Mouse (Mus musculus) liver, embryonic 16.5 days (tissue): ENCODE data around the gene Map4. TPM values are rescaled to one million over a fixed set of nuclear protein-coding genes. Genes with fewer than 3 reads are reported as not detected.
A peak's percentile ranks its signal among the peaks of the same experiment; 100 is the strongest.

Experiments
- ATAC-seq: fragments of 200-750 bp; cut with Nextera tagmentation; 2 replicates; pipeline ENCODE4 v1.8.0; 2017; ENCODE audit warnings: low read depth, mild to moderate bottlenecking, moderate number of reproducible peaks, moderate library complexity
- H3K27ac ChIP-seq: fragments of 300-500 bp; sonication (generic); 2 replicates; pipeline ENCODE4 v1.5.1; 2014; ENCODE audit warnings: mild to moderate bottlenecking, low read length
- H3K27me3 ChIP-seq: fragments of 300-500 bp; sonication (generic); 2 replicates; pipeline ENCODE4 v1.6.1; 2014; ENCODE audit warnings: low read depth, low read length, mixed read lengths; ENCODE audit not compliant: control insufficient read depth, insufficient read depth
- H3K36me3 ChIP-seq: fragments of 300-500 bp; sonication (generic); 2 replicates; pipeline ENCODE4 v1.6.1; 2014; ENCODE audit warnings: mild to moderate bottlenecking; ENCODE audit not compliant: control insufficient read depth, insufficient read depth
- H3K4me1 ChIP-seq: fragments of 300-500 bp; sonication (generic); 2 replicates; pipeline ENCODE4 v1.6.1; 2014; ENCODE audit warnings: low read depth, low read length, mixed read lengths; ENCODE audit not compliant: control insufficient read depth
- H3K4me2 ChIP-seq: fragments of 300-500 bp; sonication (generic); 2 replicates; pipeline ENCODE4 v1.6.1; 2014; ENCODE audit warnings: low read depth, low read length, mixed read lengths
- H3K4me3 ChIP-seq: fragments of 300-500 bp; sonication (generic); 2 replicates; pipeline ENCODE4 v1.5.1; 2014; ENCODE audit warnings: low read depth, mild to moderate bottlenecking, low read length
- H3K9ac ChIP-seq: fragments of 300-500 bp; sonication (generic); 2 replicates; pipeline ENCODE4 v1.6.1; 2014; ENCODE audit warnings: low read depth, low read length
- H3K9me3 ChIP-seq: fragments of 300-500 bp; sonication (generic); replicated peaks from 2 replicates; pipeline ENCODE4 v1.6.1; 2016; ENCODE audit warnings: low read length; ENCODE audit not compliant: control insufficient read depth
- WGBS: fragments of 180-500 bp; shearing (Covaris S2); extraction: QIAGEN DNeasy Blood & Tissue Kit; methylation state at CpG from one replicate; pipeline ENCODE4 v1.1.7; 2014; ENCODE audit not compliant: insufficient replicate concordance; 5-methylcytosine and 5-hydroxymethylcytosine counted together
- polyA plus RNA-seq: library from polyadenylated mRNA; unstranded; fragments of >200 nt; fragmentation: Nextera tagmentation; extraction: Ambion mirVana; gene quantifications from 2 replicates; pipeline ENCODE4 v1.2.1, GENCODE M21; 2015

The Map4 gene
- polyA plus RNA-seq, 1 experiment from 2014 or later: 13.0 TPM

- Histone ChIP-seq H3K9ac (no peak overlapping the region), H3K4me3 (no peak overlapping the region), H3K9me3 (no peaks in the 10 kb centered on the region), H3K36me3 (no peaks in the 10 kb centered on the region), H3K4me2 (no peak overlapping the region), H3K4me1 (no peaks in the 10 kb centered on the region; the same call in 1 of the 2 replicates), H3K27ac (no peak overlapping the region), H3K27me3 (no peaks in the 10 kb centered on the region)
- ATAC-seq: no peak
- WGBS: 85% methylated on average over 3 of the region's 3 CpGs
Observed at GRCm38 (mm10) chr9:109939401-109939800, 8.1 kb downstream of the Map4 start.

- Histone ChIP-seq H3K4me2 (no peak overlapping the region), H3K27me3 (no peaks in the 10 kb centered on the region), H3K9me3 (no peaks in the 10 kb centered on the region), H3K27ac (no peak overlapping the region), H3K9ac (no peak overlapping the region), H3K36me3 (no peaks in the 10 kb centered on the region), H3K4me1 (no peaks in the 10 kb centered on the region; the same call in 1 of the 2 replicates), H3K4me3 (no peak overlapping the region)
- no peak for ATAC-seq
- WGBS: 62% methylated on average over 4 of the region's 4 CpGs
Observed at GRCm38 (mm10) chr9:109942796-109943195, 11.5 kb downstream of the Map4 start.

GRCm38 (mm10) chr9:109944712-109945111 is 13.5 kb downstream of the Map4 start:
- H3K4me3 ChIP-seq: no peak overlapping the region
- H3K27ac ChIP-seq: no peak overlapping the region
- H3K27me3 ChIP-seq: no peaks in the 10 kb centered on the region
- no peak overlapping the region for H3K9ac ChIP-seq
- 64% methylated on average over 2 of the region's 2 CpGs for WGBS
- H3K9me3 ChIP-seq: no peaks in the 10 kb centered on the region
- no peak overlapping the region for H3K4me2 ChIP-seq
- H3K36me3 ChIP-seq: no peaks in the 10 kb centered on the region
- no peaks in the 10 kb centered on the region; the same call in 1 of the 2 replicates for H3K4me1 ChIP-seq
- no peak for ATAC-seq

GRCm38 (mm10) chr9:109948546-109948945 is 17.3 kb downstream of the Map4 start:
- Histone ChIP-seq H3K27me3 (no peaks in the 10 kb centered on the region), H3K4me2 (no peak overlapping the region), H3K9ac (no peak overlapping the region), H3K4me3 (no peak overlapping the region), H3K27ac (no peak overlapping the region), H3K9me3 (no peaks in the 10 kb centered on the region), H3K4me1 (no peaks in the 10 kb centered on the region), H3K36me3 (no peaks in the 10 kb centered on the region)
- ATAC-seq: no peak

- H3K36me3 ChIP-seq: no peaks in the 10 kb centered on the region
- WGBS: 59% methylated on average over 4 of the region's 4 CpGs
- no peaks in the 10 kb centered on the region for H3K27me3 ChIP-seq
- no peak for ATAC-seq
- no peak overlapping the region for H3K9ac ChIP-seq
- no peak overlapping the region for H3K4me2 ChIP-seq
- H3K9me3 ChIP-seq: no peaks in the 10 kb centered on the region
- H3K4me1 ChIP-seq: no peaks in the 10 kb centered on the region
- H3K27ac ChIP-seq: no peak overlapping the region
- H3K4me3 ChIP-seq: no peak overlapping the region
Observed at GRCm38 (mm10) chr9:109949801-109950200, 18.5 kb downstream of the Map4 start.

GRCm38 (mm10) chr9:109953538-109953937 is 22.3 kb downstream of the Map4 start:
- Histone ChIP-seq H3K27ac (no peak overlapping the region), H3K36me3 (no peaks in the 10 kb centered on the region), H3K4me2 (no peak overlapping the region), H3K9me3 (no peaks in the 10 kb centered on the region), H3K9ac (no peak overlapping the region), H3K4me3 (no peak overlapping the region), H3K4me1 (no peaks in the 10 kb centered on the region), H3K27me3 (no peaks in the 10 kb centered on the region)
- no peak for ATAC-seq
- WGBS: 83% methylated on average over 8 of the region's 8 CpGs

- H3K27me3 ChIP-seq: no peaks in the 10 kb centered on the region
- ATAC-seq: no peak
- H3K9ac ChIP-seq: no peak overlapping the region
- H3K4me3 ChIP-seq: no peak overlapping the region
- H3K9me3 ChIP-seq: no peaks in the 10 kb centered on the region
- H3K4me2 ChIP-seq: no peak overlapping the region
- H3K27ac ChIP-seq: no peak overlapping the region
- H3K4me1 ChIP-seq: no peaks in the 10 kb centered on the region
- no peaks in the 10 kb centered on the region for H3K36me3 ChIP-seq
Observed at GRCm38 (mm10) chr9:109954631-109955030, 23.4 kb downstream of the Map4 start.

DNA sequence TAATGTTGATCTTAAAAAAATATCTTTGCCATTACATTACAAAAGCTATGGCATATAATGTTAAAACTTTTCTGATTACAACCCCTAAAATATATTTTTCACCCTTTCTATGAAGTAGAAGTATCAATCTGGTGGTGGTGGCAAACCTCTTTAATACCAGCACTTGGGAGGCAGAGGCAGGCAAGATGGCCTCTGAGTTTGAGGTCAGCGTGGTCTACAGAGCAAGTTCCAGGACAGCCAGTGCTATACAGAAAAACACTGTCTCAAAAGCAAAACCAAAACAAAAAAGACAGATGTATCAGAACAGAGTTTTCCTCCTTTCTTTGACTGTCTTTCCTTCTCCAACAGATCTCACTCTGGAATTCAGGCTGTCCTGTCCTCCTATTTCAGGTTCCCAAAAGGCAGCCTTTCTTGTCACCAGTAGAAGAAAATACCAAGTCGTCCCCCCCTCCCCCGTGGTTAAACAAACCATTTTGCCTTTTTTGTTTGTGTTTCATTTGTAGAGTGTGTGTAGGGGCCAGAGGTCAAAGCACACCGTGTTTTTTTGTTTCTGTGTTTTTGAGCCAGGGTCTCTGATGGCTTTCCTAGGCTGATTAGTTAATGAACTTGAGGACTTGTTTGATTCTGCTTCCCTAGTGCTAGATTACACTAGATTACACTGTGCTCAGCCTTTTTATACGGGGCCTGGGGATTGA is 28.3 kb downstream of the Map4 start:
- H3K27ac ChIP-seq: peak overlapping the region; percentile 63
- H3K9me3 ChIP-seq: no peaks in the 10 kb centered on the region
- no peaks in the 10 kb centered on the region; the same call in 1 of the 2 replicates for H3K4me1 ChIP-seq
- no peak overlapping the region for H3K9ac ChIP-seq
- no peaks in the 10 kb centered on the region for H3K27me3 ChIP-seq
- no peaks in the 10 kb centered on the region for H3K36me3 ChIP-seq
- peak overlapping the region; percentile 25 for H3K4me2 ChIP-seq
- peak; percentile 54 for ATAC-seq
- 32% methylated on average over 5 of the region's 5 CpGs for WGBS
- H3K4me3 ChIP-seq: no peak overlapping the region

DNA sequence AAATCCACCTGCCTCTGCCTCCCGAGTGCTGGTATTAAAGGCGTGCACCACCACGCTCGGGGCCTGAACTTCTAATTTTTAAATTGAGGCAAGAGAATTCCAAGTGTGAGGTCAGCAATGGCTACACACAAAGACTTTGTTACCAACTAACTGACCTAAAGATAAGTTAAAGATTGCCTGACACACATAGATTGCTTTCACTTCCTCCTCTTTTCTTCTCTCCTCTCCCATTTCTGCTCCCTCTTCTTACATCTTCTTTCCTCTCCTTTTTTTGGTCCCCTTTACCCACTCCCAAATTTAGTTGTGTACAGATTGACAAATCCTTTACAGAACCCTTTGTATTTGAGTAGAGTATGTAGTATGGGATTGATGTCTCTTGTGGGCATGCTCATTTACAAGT is 29.3 kb downstream of the Map4 start:
- 72% methylated on average over 4 of the region's 4 CpGs for WGBS
- ATAC-seq: no peak
- no peaks in the 10 kb centered on the region for H3K27me3 ChIP-seq
- no peaks in the 10 kb centered on the region; the same call in 1 of the 2 replicates for H3K4me1 ChIP-seq
- no peak overlapping the region for H3K4me2 ChIP-seq
- H3K27ac ChIP-seq: no peak overlapping the region
- no peak overlapping the region for H3K4me3 ChIP-seq
- H3K36me3 ChIP-seq: no peaks in the 10 kb centered on the region
- no peak overlapping the region for H3K9ac ChIP-seq
- H3K9me3 ChIP-seq: no peaks in the 10 kb centered on the region
